ENCODE assay signal across 25 mouse cellular contexts in genomic region chr11:12836387-12836786, GRCm38 (mm10).
"Had no signal": no experiment of that assay in that cellular context is flagged by ENCODE, and none has a peak within 500 bp of the region (broad histone marks: within the 10 kb centered on the region; RNA-seq: fewer than 3 reads in every experiment).

No protein-coding gene starts in this region.

- DNase-seq: forebrain, postnatal 0 days; gastrocnemius, postnatal 14 days; gastrocnemius, postnatal 36 days; heart, adult 11 months; heart, adult 2 months; heart, postnatal 14 days; heart, postnatal 36 days; kidney, adult 11 months; kidney, adult 2 months; kidney, adult 9 months; kidney, postnatal 14 days; kidney, postnatal 36 days; layer of hippocampus, postnatal 36 days had no signal

- ATAC-seq: forebrain, postnatal 0 days; hindbrain, postnatal 0 days; intestine, embryonic 16.5 days; liver, embryonic 12.5 days had no signal

- H3K27ac ChIP-seq: heart, adult 2 months; heart, embryonic 13.5 days; heart, embryonic 15.5 days; hindbrain, embryonic 13.5 days; hindbrain, embryonic 15.5 days; hindbrain, postnatal 0 days; kidney, embryonic 15.5 days; kidney, postnatal 0 days; limb, embryonic 13.5 days; limb, embryonic 15.5 days; liver, embryonic 12.5 days; liver, embryonic 14.5 days had no signal

- H3K4me3 ChIP-seq: heart, adult 2 months; heart, embryonic 13.5 days; heart, embryonic 15.5 days; hindbrain, embryonic 13.5 days; hindbrain, embryonic 15.5 days; kidney, embryonic 15.5 days; limb, embryonic 13.5 days; limb, embryonic 15.5 days; liver, embryonic 12.5 days had no signal
